Mouse (Mus musculus): Measurements from ENCODE around the gene Rab5if. TPM values are rescaled to one million over a fixed set of nuclear protein-coding genes. Genes with fewer than 3 reads are reported as not detected.
"Not testable (repeated sequence)": the region's sequence is repeated elsewhere in the genome, so short reads cannot be mapped to it uniquely, and the experiment has no call there.

The Rab5if gene
- polyA plus RNA-seq, 1 experiment = 175 TPM

DNA sequence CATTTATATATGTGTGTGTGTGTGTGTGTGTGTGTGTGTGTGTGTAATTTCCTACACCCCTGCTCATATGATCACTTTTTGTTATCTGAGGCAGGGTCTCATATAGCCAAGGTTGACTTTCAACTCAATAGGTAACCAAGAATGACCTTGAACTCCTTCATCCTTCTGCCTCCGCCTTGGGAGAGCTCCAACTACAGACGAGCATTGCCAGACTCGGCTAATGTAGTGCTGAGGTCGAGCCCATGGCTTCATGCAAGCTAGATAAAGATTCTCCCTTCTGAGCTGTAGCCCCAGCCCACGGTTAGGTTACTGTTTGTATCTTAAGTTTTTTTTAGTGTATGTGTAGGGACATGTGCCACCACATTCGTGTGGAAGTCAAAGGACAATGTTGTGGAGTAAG, 39.0 kb downstream of the Rab5if start:
- Histone ChIP-seq H3K27ac (ENCODE audit: insufficient read depth, low read depth, low read length) (no peak overlapping the region), H3K4me3 (ENCODE audit: insufficient read depth, low read length) (no peak overlapping the region), H3K4me1 (ENCODE audit: control insufficient read depth, insufficient read depth, low read length) (no peaks in the 10 kb centered on the region)
- TF ChIP-seq POLR2A (IDR thresholded peaks at IDR 0.05; ENCODE audit: borderline replicate concordance, low read depth, low read length) = no peak
- TF ChIP-seq CTCF (IDR thresholded peaks at IDR 0.05; ENCODE audit: low read depth, low read length) = no peak

DNA sequence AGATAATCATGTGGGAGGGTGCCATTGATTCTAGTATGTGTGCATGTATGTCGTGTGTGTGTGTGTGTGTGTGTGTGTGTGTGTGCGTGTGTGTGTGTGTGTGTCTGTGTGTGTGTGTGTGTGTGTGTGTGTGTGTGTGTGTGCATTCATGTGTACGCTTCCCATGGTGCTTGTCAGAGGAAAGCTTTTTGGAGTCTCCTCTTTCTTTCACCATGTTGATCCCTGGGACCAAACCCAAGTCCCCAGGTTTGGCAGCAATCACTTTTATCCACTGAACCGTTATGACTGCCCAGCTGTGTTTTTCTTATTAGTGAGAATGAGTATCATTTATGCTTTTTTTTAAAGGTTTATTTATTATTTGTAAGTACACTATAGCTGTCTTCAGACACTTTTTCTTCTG, 39.5 kb downstream of the Rab5if start:
- not testable (repeated sequence) for H3K4me3 ChIP-seq (ENCODE audit: insufficient read depth, low read length); H3K4me1 ChIP-seq (ENCODE audit: control insufficient read depth, insufficient read depth, low read length); H3K27ac ChIP-seq (ENCODE audit: insufficient read depth, low read depth, low read length)

DNA sequence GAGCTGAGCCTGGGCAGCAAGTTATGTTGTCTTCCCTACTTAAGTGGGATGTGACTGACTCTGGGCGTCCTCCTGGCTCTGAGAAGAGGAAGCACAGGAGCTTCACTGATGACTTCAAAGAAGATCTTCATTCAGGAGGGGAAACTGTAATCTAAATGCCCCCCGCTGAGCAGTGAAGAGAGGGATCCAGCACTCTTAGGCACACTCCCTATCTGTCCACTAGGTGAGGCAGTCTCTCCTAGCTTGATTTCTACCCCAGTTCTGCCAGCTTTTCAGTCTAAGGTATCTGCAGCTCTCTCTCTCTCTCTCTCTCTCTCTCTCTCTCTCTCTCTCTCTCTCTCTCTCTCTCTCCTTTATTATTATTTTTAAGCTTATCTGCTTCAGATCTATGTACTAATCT, 40.4 kb downstream of the Rab5if start:
- no peak overlapping the region for H3K4me3 ChIP-seq (ENCODE audit: insufficient read depth, low read length)
- H3K4me1 ChIP-seq (ENCODE audit: control insufficient read depth, insufficient read depth, low read length) = no peaks in the 10 kb centered on the region
- no peak for TF ChIP-seq POLR2A (IDR thresholded peaks at IDR 0.05; ENCODE audit: borderline replicate concordance, low read depth, low read length)
- TF ChIP-seq CTCF (IDR thresholded peaks at IDR 0.05; ENCODE audit: low read depth, low read length) = no peak
- H3K27ac ChIP-seq (ENCODE audit: insufficient read depth, low read depth, low read length) = no peak overlapping the region

DNA sequence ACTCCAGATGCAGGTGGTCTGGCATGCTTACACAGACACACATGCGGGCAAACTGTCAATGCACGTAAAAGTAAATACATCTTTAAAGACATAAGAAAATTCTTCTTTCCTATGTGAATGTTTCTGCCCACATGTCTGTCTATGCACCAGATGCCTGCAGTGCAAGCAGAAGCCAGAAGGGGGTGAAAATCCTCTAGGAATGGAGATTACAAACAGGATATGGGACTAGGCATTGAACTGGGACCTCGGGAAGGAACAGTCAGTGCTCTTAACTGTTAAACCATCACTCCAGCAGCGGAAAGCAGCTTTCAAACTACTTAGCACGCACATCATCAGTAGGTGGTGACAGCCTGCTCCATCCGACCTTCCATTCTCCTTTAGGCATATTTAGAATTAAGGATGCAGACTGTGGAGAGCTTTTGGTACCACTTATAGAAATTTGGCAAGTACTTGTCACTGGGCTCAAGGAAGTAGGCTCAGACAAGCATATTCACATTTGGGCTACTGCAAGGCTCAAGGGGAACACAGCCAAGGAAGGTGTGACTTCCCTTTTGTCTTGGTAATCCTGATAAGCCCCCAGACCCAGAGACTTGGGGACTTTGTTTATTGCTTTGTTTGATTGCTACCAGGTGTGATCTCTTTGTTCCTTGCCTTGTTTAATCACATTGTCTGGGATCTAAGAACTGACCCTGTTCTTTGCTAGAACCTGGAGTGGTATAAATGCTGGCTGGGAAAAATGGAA, 42.2 kb downstream of the Rab5if start:
- H3K4me3 ChIP-seq (ENCODE audit: insufficient read depth, low read length) = no peak overlapping the region
- TF ChIP-seq POLR2A (IDR thresholded peaks at IDR 0.05; ENCODE audit: borderline replicate concordance, low read depth, low read length) = no peak
- no peak for TF ChIP-seq CTCF (IDR thresholded peaks at IDR 0.05; ENCODE audit: low read depth, low read length)

DNA sequence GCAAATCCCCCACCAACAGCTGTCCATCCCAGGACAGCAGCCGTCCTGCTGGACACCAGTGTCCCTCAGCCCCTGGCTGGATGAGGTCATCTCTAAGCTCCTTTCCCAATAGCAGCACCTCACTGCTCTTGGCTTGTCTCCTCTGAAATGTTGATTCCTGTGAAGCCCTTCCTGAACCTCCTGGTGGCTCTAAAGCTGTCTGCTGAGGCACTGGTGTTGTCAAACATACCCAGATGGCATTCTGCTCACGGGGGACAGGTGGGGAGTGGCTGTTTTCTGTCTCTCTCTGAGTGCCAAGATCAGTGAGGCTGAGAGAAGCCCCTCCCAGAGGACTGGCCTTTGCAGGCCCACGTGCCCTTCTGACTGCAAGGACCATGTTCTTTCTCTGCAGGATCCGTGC, 43.0 kb downstream of the Rab5if start:
- H3K4me1 ChIP-seq (ENCODE audit: control insufficient read depth, insufficient read depth, low read length) = not testable (repeated sequence)

More for the DNA sequence above, 42.2 kb downstream of the Rab5if start:
- no peak overlapping the region for H3K27ac ChIP-seq (ENCODE audit: insufficient read depth, low read depth, low read length)
- H3K4me1 ChIP-seq (ENCODE audit: control insufficient read depth, insufficient read depth, low read length) = no peaks in the 10 kb centered on the region

DNA sequence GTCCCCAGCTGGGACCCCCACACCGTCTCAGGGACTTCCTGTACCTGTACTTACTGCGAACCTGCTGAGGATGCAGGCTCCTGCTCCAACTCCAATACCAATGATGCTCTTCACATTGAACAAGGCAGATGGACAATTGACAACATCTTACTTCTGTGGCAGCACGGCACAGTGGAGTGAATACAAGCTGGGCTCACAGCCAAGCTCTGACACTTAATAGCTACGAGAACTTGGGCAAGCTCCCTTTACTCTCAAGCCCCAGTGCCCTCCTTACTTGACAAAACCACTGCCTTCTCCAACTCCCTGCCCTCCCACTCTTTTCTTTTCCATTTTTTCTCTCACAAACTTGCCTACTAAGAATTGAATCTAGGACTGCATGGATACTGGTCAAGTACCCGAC, 50.3 kb downstream of the Rab5if start:
- Histone ChIP-seq H3K4me1 (ENCODE audit: control insufficient read depth, insufficient read depth, low read length) (no peaks in the 10 kb centered on the region; the same call in 1 of the 2 replicates), H3K27ac (ENCODE audit: insufficient read depth, low read depth, low read length) (no peak overlapping the region), H3K4me3 (ENCODE audit: insufficient read depth, low read length) (no peak overlapping the region)
- TF ChIP-seq POLR2A (IDR thresholded peaks at IDR 0.05; ENCODE audit: borderline replicate concordance, low read depth, low read length) (no peak), CTCF (IDR thresholded peaks at IDR 0.05; ENCODE audit: low read depth, low read length) (no peak)

More for the DNA sequence above, 43.0 kb downstream of the Rab5if start:
- not testable (repeated sequence) for H3K4me3 ChIP-seq (ENCODE audit: insufficient read depth, low read length); H3K27ac ChIP-seq (ENCODE audit: insufficient read depth, low read depth, low read length)

DNA sequence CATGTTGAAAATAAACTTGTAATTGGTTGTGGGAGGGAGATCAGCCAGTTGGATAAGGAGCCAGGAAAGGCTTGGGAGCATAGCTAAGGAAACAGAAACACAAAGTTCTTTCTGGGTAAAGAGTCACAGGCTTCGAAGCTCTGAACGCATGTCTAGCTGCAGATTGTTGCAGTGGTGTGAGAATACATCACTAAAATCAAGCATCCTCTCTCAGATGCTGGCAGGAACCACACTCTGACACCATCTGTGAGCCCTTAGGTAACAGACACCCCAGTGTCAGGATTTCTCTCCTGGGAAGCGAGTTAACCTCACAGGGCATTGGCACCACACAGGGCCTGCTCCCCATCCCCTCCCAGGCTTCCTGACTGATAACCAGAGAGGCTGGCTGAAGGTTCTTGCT, 52.6 kb downstream of the Rab5if start:
- Histone ChIP-seq H3K4me1 (ENCODE audit: control insufficient read depth, insufficient read depth, low read length) (no peaks in the 10 kb centered on the region; the same call in 1 of the 2 replicates), H3K27ac (ENCODE audit: insufficient read depth, low read depth, low read length) (no peak overlapping the region)

DNA sequence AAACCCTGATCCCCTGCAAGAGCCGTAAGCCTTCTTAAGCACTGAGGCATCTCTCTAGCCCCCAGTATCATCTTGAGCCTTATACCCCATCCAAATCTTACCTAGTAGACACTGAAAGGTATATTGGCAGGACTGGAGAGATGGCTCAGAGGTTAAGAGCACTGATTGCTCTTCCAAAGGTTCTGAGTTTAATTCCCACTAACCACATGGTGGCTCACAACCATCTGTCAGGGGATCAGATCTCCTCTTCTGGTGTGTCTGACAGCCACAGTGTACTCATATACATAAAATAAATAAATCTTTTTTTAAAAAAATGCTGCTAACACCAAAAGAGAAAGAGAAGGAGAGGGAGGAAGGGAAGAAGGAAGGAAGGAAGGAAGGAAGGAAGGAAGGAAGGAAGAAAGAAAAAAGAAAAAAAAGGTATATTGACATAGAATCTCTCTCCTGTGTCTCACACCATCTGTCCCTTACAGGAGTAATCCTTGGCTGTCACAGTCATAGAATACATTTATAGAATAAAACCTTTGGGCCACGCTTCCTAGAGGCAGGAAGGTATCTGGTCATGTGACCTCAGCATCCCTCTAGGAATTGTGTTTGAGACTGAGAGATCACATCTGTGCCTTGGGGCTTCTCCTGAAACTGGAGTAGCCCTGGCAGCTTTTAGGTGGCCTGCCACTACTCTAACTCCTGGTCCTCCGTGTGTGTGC, 53.6 kb downstream of the Rab5if start:
- no peaks in the 10 kb centered on the region; the same call in 1 of the 2 replicates for H3K4me1 ChIP-seq (ENCODE audit: control insufficient read depth, insufficient read depth, low read length)
- H3K4me3 ChIP-seq (ENCODE audit: insufficient read depth, low read length) = no peak overlapping the region
- no peak overlapping the region for H3K27ac ChIP-seq (ENCODE audit: insufficient read depth, low read depth, low read length)
- TF ChIP-seq CTCF (IDR thresholded peaks at IDR 0.05; ENCODE audit: low read depth, low read length) (no peak), POLR2A (IDR thresholded peaks at IDR 0.05; ENCODE audit: borderline replicate concordance, low read depth, low read length) (no peak)

More for the DNA sequence above, 52.6 kb downstream of the Rab5if start:
- TF ChIP-seq POLR2A (IDR thresholded peaks at IDR 0.05; ENCODE audit: borderline replicate concordance, low read depth, low read length) = no peak
- TF ChIP-seq CTCF (IDR thresholded peaks at IDR 0.05; ENCODE audit: low read depth, low read length) = no peak
- H3K4me3 ChIP-seq (ENCODE audit: insufficient read depth, low read length) = no peak overlapping the region

DNA sequence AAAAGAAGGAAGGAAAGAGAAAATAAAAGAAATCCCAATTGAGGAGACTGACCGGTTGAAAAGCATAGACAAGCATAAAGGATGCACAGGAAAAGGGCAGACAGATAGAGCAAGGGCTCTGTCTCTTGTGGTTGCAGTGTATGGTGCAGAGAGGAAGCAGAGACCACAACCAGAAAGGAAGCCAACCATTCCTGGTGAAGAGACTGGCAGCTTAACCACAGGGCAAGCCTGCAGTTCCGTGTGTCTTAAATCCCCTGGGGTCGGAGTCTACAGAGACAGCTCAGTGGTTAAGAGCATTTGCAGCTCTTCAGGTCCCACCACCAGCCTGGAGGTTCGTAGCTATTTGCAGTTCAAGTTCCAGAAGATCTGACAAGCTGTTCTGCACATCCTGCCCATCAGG, 55.6 kb downstream of the Rab5if start:
- TF ChIP-seq CTCF (IDR thresholded peaks at IDR 0.05; ENCODE audit: low read depth, low read length) (no peak), POLR2A (IDR thresholded peaks at IDR 0.05; ENCODE audit: borderline replicate concordance, low read depth, low read length) (no peak)
- no peaks in the 10 kb centered on the region; the same call in 1 of the 2 replicates for H3K4me1 ChIP-seq (ENCODE audit: control insufficient read depth, insufficient read depth, low read length)
- no peak overlapping the region for H3K27ac ChIP-seq (ENCODE audit: insufficient read depth, low read depth, low read length)
- no peak overlapping the region for H3K4me3 ChIP-seq (ENCODE audit: insufficient read depth, low read length)

DNA sequence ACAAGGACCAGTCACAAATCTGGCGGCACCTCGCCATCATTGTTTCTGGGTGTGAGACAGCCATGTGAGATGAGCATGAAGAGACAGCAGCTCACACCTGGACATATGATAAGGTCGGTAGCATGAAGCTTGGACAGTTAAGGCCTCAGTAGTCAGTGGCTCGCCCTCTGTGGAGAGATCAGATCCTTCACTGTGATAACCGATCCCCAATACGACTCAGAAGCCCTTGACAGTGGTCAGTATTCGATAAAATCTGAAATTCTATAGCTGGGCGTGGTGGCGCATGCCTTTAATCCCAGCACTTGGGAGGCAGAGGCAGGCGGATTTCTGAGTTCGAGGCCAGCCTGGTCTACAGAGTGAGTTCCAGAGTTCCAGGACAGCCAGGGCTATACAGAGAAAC, 56.3 kb downstream of the Rab5if start:
- H3K27ac ChIP-seq (ENCODE audit: insufficient read depth, low read depth, low read length); H3K4me1 ChIP-seq (ENCODE audit: control insufficient read depth, insufficient read depth, low read length); H3K4me3 ChIP-seq (ENCODE audit: insufficient read depth, low read length): not testable (repeated sequence)
